Mouse (Mus musculus) midbrain, embryonic 12.5 days (tissue): Measurements from ENCODE around the gene Cmklr1. TPM values are rescaled to one million over a fixed set of nuclear protein-coding genes. Genes with fewer than 3 reads are reported as not detected.
A peak's percentile ranks its signal among the peaks of the same experiment; 100 is the strongest.

Source experiments
- ATAC-seq: fragments of 200-750 bp; cut with Nextera tagmentation; 2 replicates; pipeline ENCODE4 v1.8.0; 2017; ENCODE audit warnings: low read depth, moderate TSS enrichment, moderate library complexity; ENCODE audit not compliant: low FRiP score
- H3K27ac ChIP-seq: fragments of 300-500 bp; sonication (generic); replicated peaks from 2 replicates; pipeline ENCODE4 v1.5.1; 2016; ENCODE audit warnings: mild to moderate bottlenecking
- H3K27me3 ChIP-seq: fragments of 300-500 bp; sonication (generic); 2 replicates; pipeline ENCODE4 v1.6.1; 2016; ENCODE audit warnings: mild to moderate bottlenecking
- H3K36me3 ChIP-seq: fragments of 300-500 bp; sonication (generic); 2 replicates; pipeline ENCODE4 v1.6.1; 2016
- H3K4me1 ChIP-seq: fragments of 300-500 bp; sonication (generic); 2 replicates; pipeline ENCODE4 v1.6.1; 2016
- H3K4me2 ChIP-seq: fragments of 300-500 bp; sonication (generic); replicated peaks from 2 replicates; pipeline ENCODE4 v1.6.1; 2016; ENCODE audit warnings: mild to moderate bottlenecking, moderate library complexity
- H3K4me3 ChIP-seq: fragments of 300-500 bp; sonication (generic); 2 replicates; pipeline ENCODE4 v1.5.1; 2016; ENCODE audit warnings: mild to moderate bottlenecking
- H3K9ac ChIP-seq: fragments of 300-500 bp; sonication (generic); replicated peaks from 2 replicates; pipeline ENCODE4 v1.6.1; 2016; ENCODE audit warnings: mild to moderate bottlenecking, moderate library complexity
- H3K9me3 ChIP-seq: fragments of 300-500 bp; sonication (generic); 2 replicates; pipeline ENCODE4 v1.6.1; 2016; ENCODE audit warnings: mild to moderate bottlenecking
- WGBS: fragments of 180-500 bp; shearing (Covaris S2); methylation state at CpG from one replicate; pipeline ENCODE4 v1.1.7; 2016; 5-methylcytosine and 5-hydroxymethylcytosine counted together
- polyA plus RNA-seq: library from polyadenylated mRNA; unstranded; fragments of >200 nt; fragmentation: Nextera tagmentation; extraction: Ambion mirVana; gene quantifications from 2 replicates; pipeline ENCODE4 v1.2.1, GENCODE M21; 2016

Cmklr1 gene
- 2.3 and 2.5 TPM in 2 replicates for polyA plus RNA-seq

DNA sequence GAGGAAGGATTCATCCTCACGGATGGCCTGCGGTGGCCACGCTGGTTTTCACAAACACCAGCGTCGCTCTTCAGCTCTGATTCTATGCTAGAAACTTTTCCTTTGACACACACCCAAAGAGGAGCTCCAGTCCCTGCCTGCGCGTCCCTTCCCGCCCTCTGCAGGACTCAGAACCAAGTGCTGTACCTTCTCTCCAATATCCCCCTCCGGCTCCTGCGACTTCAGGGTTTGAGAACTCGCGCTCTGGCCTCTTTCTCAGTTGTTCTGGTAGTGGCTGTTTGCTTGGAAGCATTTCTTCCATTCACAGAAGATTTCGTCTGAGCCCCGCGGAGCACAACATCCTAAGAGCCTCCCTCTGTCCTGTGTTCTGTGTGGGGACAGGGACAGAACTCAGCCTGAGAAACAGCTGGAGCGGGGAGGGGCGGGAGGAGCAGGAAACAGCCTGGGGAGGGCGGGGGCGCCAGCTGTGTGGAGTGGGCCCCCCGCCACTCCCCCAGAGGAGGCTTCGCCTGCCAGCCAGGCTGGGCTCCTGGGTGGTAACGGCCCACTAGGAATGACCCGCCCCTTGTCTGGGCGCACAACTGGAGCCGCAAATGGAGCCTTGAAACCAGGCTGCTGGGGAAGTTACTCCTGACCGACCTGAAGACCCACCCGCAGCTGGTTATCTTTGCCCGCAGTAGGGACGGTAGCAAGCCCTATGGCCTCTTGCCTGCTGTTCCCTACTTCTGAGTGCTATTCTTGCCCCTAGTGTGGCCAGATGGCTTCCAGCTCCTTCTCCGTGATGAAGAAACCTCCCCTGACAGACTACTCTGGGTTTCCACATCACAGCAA lies at the start of gene Cmklr1:
Cmklr1 (minus strand) TSS at position 392 of the 831 bp plus-strand sequence.
- Histone ChIP-seq H3K9ac (no peak within 1 kb of the TSS; the same call in 1 of the 2 replicates), H3K4me2 (peak within 1 kb of the TSS; percentile 34), H3K27me3 (peaks cover 32% of the 10 kb centered on the region), H3K9me3 (no peaks in the 10 kb centered on the region), H3K36me3 (no peaks in the 10 kb centered on the region), H3K4me3 (0 out of 2 replicates have a peak within 1 kb of the TSS, but pooled peaks have one; percentile 9), H3K4me1 (peaks cover 10% of the 10 kb centered on the region), H3K27ac (no peak within 1 kb of the TSS)
- no peak for ATAC-seq
- 11% methylated on average over 30 of the region's 30 CpGs for WGBS

DNA sequence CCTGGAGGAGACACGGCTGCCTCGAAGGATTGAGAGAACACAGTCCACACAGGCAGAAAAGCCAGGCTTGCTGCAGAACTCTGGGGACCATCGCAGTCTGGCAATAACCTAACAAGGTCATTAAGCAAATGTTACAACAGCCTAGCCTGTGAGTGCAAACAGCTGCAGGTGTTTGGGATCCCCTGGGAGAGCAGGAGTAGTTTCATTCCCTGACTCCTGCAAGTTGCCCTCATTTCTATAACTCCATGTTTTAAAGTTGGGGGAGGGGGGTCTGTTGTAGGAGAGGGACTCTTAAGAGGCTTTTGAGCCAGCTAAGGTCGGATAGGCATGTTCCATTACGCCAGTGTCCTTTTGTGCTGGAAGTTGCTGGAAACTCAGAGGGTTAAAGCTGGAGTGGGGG lies 44.2 kb upstream of the Cmklr1 start:
- Histone ChIP-seq H3K4me3 (no peak overlapping the region), H3K4me2 (no peak overlapping the region), H3K9ac (no peak overlapping the region), H3K27ac (no peak overlapping the region), H3K9me3 (0 out of 2 replicates have a peak, but pooled peaks cover 3% of the 10 kb centered on the region), H3K36me3 (no peaks in the 10 kb centered on the region), H3K4me1 (peaks cover 16% of the 10 kb centered on the region), H3K27me3 (no peaks in the 10 kb centered on the region)
- 52% methylated on average over 5 of the region's 5 CpGs for WGBS
- ATAC-seq: no peak

DNA sequence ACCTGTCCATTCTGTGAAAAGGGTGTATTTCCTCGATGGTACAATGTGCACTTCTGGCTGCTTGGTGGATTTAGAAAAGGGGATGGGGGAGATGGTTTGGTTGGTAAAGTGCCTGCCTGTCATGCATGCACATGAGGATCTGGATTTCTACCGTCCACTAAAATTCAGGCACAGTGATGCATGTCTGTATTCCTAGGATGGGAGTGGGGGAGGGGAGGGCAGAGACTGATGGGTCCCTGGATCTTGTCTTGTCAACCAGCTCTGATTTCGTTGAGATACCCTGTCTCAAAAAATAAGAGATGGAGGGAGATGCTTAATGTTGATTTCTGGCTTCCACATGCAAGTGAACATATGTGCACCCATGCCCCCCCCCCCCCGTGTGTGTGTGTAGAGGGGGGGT lies 43.8 kb upstream of the Cmklr1 start:
- H3K36me3 ChIP-seq: no peaks in the 10 kb centered on the region
- H3K9ac ChIP-seq: no peak overlapping the region
- no peak for ATAC-seq
- 85% methylated on average over 4 of the region's 4 CpGs for WGBS
- H3K4me1 ChIP-seq: peaks cover 16% of the 10 kb centered on the region
- no peak overlapping the region for H3K4me3 ChIP-seq
- H3K4me2 ChIP-seq: no peak overlapping the region
- H3K9me3 ChIP-seq: 0 out of 2 replicates have a peak, but pooled peaks cover 3% of the 10 kb centered on the region
- H3K27me3 ChIP-seq: no peaks in the 10 kb centered on the region
- H3K27ac ChIP-seq: no peak overlapping the region

DNA sequence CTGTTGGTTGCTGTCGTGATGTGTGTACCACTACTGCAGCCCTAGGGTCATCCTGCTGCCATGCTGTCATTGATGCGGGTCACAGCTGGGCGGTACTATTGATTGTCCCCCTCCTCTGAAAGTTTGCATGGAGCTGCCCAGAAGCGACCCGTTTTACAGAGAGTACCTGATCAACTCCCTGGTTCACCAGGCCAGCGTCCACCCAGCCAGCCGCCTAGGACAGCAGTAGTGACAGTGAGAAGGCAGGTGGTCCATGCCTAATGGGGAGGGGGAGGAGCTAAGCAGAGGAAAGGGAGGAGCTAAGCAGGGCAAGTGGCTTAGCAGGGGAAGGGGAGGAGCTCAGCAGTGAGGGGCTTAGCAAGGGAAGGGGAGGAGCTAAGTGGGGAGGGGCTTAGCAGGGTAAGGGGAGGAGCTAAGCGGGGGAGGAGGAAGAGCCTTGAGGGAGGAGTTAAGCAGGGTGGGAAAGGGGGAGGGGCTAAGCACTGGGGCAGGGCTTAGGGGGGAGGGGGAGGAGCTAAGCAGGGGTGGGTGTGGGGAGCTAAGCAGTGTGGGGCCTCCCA lies 43.0 kb upstream of the Cmklr1 start:
- H3K27ac ChIP-seq: no peak overlapping the region
- no peak overlapping the region for H3K4me3 ChIP-seq
- no peak for ATAC-seq
- no peak overlapping the region for H3K9ac ChIP-seq
- 0 out of 2 replicates have a peak, but pooled peaks cover 3% of the 10 kb centered on the region for H3K9me3 ChIP-seq
- no peaks in the 10 kb centered on the region for H3K27me3 ChIP-seq
- peaks cover 16% of the 10 kb centered on the region for H3K4me1 ChIP-seq
- no peak overlapping the region for H3K4me2 ChIP-seq
- H3K36me3 ChIP-seq: no peaks in the 10 kb centered on the region
- 87% methylated on average over 8 of the region's 8 CpGs for WGBS

DNA sequence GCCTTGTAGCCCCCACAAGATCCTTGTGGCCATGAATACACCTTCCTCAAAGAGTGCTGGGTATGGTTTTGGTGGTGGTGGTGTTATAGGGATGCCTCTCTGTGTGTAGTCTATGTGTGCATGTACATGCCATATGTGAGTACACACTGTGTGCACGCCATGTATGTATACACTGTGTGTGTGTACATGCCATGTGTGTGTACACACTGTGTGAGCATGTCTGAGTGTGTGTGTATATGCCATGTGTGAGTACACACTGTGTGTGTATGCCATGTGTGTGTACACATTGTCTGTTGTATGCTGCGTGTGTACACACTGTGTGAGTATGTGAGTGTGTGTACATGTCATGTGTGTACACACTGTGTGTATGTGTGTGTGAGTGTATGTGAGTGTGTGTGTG lies 40.6 kb upstream of the Cmklr1 start:
- Histone ChIP-seq H3K27me3 (no peaks in the 10 kb centered on the region), H3K4me2 (no peak overlapping the region), H3K4me1 (peaks cover 16% of the 10 kb centered on the region), H3K36me3 (no peaks in the 10 kb centered on the region), H3K9ac (no peak overlapping the region), H3K9me3 (0 out of 2 replicates have a peak, but pooled peaks cover 3% of the 10 kb centered on the region), H3K4me3 (no peak overlapping the region), H3K27ac (peak overlapping the region; percentile 12)
- ATAC-seq: no peak
- WGBS: 90% methylated on average over 2 of the region's 2 CpGs

DNA sequence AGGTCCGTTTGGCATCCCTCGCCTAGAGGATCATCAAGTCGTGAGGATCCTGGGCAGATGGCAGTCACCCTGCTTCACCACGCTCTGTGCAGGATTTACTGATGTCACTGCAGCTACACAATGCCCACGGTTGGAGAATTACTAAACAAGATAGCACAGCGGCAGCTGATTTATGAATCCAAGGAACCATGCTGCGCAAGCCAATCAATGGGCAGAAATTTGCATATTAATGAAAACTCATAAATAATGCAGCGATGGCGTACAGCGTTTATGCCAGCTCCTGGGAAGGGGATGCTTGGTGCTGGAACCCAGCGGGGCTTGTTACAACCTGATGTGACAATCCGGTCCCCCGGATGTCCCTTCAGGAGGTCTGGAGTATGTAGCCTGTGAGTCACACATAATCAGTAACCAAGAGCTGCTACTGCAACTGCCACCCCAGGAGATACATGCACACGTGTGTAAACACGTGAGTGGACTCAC lies 39.9 kb upstream of the Cmklr1 start:
- ATAC-seq: peak; percentile 58
- Histone ChIP-seq H3K36me3 (no peaks in the 10 kb centered on the region), H3K9me3 (0 out of 2 replicates have a peak, but pooled peaks cover 3% of the 10 kb centered on the region), H3K4me1 (peaks cover 16% of the 10 kb centered on the region), H3K4me2 (no peak overlapping the region), H3K27me3 (no peaks in the 10 kb centered on the region), H3K27ac (peak overlapping the region; percentile 12), H3K9ac (no peak overlapping the region), H3K4me3 (no peak overlapping the region)
- WGBS: 59% methylated on average over 15 of the region's 15 CpGs

DNA sequence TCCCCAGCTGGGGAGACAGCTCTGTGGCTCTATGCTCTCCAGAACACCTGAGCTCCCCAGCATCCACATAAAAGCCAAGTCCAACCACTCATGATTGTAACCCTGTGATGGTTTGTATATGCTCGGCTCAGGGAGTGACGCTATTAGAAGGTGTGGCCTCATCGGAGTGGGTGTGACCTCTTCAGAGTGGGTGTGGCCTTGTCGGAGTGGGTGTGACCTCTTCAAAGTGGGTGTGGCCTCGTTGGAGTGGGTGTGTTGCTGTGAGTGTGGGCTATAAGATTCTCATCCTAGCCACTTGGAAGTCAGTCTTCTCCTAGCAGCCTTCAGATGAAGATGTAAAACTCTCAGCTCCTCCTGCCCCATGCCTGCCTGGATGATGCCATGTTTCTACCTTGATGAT lies 37.3 kb upstream of the Cmklr1 start:
- Histone ChIP-seq H3K27ac (no peak overlapping the region), H3K4me3 (no peak overlapping the region), H3K27me3 (no peaks in the 10 kb centered on the region), H3K9me3 (no peaks in the 10 kb centered on the region), H3K4me1 (peaks cover 8% of the 10 kb centered on the region), H3K9ac (no peak overlapping the region), H3K4me2 (no peak overlapping the region), H3K36me3 (no peaks in the 10 kb centered on the region)
- whole genome bisulfite sequencing: 78% methylated on average over 5 of the region's 5 CpGs
- no peak for ATAC-seq

DNA sequence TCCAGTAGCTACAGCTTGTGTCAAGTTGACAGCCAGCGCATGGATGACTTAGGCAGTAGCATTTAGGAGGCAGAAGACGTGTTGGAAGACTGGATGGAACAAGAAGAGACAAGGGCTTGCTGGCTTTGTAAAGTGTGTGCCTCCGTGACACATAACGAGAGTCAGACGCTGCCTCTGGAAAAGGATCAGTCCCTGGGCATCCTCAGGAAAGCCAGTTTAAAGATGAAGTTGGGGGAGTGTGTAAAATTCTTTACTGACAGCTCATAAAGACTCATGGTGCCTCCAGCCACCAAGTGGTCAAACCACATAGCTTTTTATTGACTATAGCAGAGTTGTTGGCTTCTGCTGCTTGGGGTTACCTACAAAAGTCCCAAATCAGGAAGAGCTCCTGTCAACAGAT lies 35.2 kb upstream of the Cmklr1 start:
- Histone ChIP-seq H3K4me1 (peaks cover 6% of the 10 kb centered on the region), H3K4me2 (no peak overlapping the region), H3K27me3 (no peaks in the 10 kb centered on the region), H3K4me3 (no peak overlapping the region), H3K36me3 (no peaks in the 10 kb centered on the region), H3K27ac (no peak overlapping the region), H3K9me3 (no peaks in the 10 kb centered on the region), H3K9ac (no peak overlapping the region)
- ATAC-seq: no peak
- WGBS: 78% methylated on average over 5 of the region's 5 CpGs

GRCm38 (mm10) chr5:113683246-113683645 lies 33.0 kb upstream of the Cmklr1 start:
- H3K9ac ChIP-seq: no peak overlapping the region
- WGBS: 77% methylated on average over 5 of the region's 5 CpGs

DNA sequence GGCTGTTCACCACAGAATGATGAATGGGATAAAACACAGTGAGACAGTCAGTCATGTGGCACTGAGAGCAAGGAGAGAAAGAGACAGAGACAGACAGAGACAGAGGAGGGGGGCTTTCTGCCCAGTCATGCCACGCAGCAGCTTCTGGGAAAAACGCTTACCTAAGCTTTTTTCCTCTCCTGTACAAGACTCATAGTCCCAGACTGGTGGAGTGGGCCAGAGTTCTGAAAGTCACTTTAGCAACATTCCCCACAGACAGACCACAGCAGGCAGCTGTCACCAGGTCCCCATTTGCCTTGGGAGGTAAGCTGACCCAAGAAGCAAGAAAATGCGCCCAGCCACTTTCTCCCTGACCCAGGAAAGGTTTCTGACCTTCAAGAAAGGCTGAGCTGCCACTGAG lies 32.2 kb upstream of the Cmklr1 start:
- 75% methylated on average over 3 of the region's 3 CpGs for WGBS
- ATAC-seq: no peak
- H3K4me3 ChIP-seq: no peak overlapping the region

More at GRCm38 (mm10) chr5:113683246-113683645, 33.0 kb upstream of the Cmklr1 start:
- Histone ChIP-seq H3K4me1 (no peaks in the 10 kb centered on the region), H3K36me3 (no peaks in the 10 kb centered on the region), H3K9me3 (no peaks in the 10 kb centered on the region), H3K27ac (no peak overlapping the region), H3K4me3 (no peak overlapping the region), H3K27me3 (no peaks in the 10 kb centered on the region), H3K4me2 (no peak overlapping the region)
- ATAC-seq: no peak

DNA sequence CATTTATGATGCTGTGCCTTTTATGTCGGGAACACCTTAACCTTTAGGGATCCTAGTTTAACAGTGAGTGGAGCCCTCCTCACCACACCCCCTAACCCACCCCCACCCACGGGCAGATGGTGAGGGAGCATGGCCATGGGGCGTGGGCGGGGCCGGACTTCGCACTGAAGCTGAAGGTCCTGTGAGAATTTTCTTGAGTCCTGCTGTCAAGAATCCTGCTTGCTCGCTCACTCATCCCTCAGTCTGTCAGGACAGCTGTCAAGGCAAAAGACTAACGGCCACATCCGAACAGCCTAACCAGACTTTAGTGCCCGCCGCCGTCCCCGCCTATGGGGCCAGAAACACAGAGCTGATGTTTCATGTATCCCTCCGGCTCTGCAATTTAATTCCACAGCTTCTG lies 31.0 kb upstream of the Cmklr1 start:
- no peaks in the 10 kb centered on the region for H3K4me1 ChIP-seq
- H3K36me3 ChIP-seq: no peaks in the 10 kb centered on the region
- no peak overlapping the region for H3K4me2 ChIP-seq
- no peak overlapping the region for H3K4me3 ChIP-seq
- no peak overlapping the region for H3K9ac ChIP-seq
- H3K27ac ChIP-seq: no peak overlapping the region
- 77% methylated on average over 14 of the region's 14 CpGs for WGBS
- H3K9me3 ChIP-seq: no peaks in the 10 kb centered on the region
- H3K27me3 ChIP-seq: no peaks in the 10 kb centered on the region
- ATAC-seq: no peak

More for the DNA sequence above, 32.2 kb upstream of the Cmklr1 start:
- H3K27me3 ChIP-seq: no peaks in the 10 kb centered on the region
- no peak overlapping the region for H3K9ac ChIP-seq
- H3K9me3 ChIP-seq: no peaks in the 10 kb centered on the region
- no peaks in the 10 kb centered on the region for H3K4me1 ChIP-seq
- no peak overlapping the region for H3K27ac ChIP-seq
- H3K4me2 ChIP-seq: no peak overlapping the region
- H3K36me3 ChIP-seq: no peaks in the 10 kb centered on the region

GRCm38 (mm10) chr5:113679509-113679908 lies 29.3 kb upstream of the Cmklr1 start:
- no peak overlapping the region for H3K9ac ChIP-seq
- H3K4me1 ChIP-seq: no peaks in the 10 kb centered on the region
- H3K27ac ChIP-seq: no peak overlapping the region
- no peak for ATAC-seq
- 93% methylated on average over 4 of the region's 4 CpGs for WGBS
- no peaks in the 10 kb centered on the region for H3K36me3 ChIP-seq
- H3K4me3 ChIP-seq: no peak overlapping the region
- no peak overlapping the region for H3K4me2 ChIP-seq
- no peaks in the 10 kb centered on the region for H3K27me3 ChIP-seq
- H3K9me3 ChIP-seq: no peaks in the 10 kb centered on the region
